Mouse (Mus musculus): ENCODE measurements around the gene Ccdc84.
"Not testable (repeated sequence)": the region's sequence is repeated elsewhere in the genome, so short reads cannot be mapped to it uniquely, and the experiment has no call there.

Ccdc84 gene

GRCm38 (mm10) chr9:44408693-44409092, 9.7 kb downstream of the Ccdc84 start:
- DNase-seq (ENCODE audit: low read depth) = not testable (repeated sequence)

GRCm38 (mm10) chr9:44407752-44408097, 10.6 kb downstream of the Ccdc84 start:
- DNase-seq (ENCODE audit: low read depth) = no peak

GRCm38 (mm10) chr9:44406906-44407751, 11.2 kb downstream of the Ccdc84 start, which contains the start of the genes Rps25 and Trappc4:
TSS of gene Rps25 (plus strand) at chr9:44407139.
TSS of gene Trappc4 (minus strand) at chr9:44407600.
- peak; percentile 97 for DNase-seq (ENCODE audit: low read depth)

- DNase-seq (ENCODE audit: low read depth) = no peak
Observed at GRCm38 (mm10) chr9:44405011-44405410, 13.4 kb downstream of the Ccdc84 start.

GRCm38 (mm10) chr9:44401081-44401480, 17.3 kb downstream of the Ccdc84 start:
- DNase-seq (ENCODE audit: low read depth) = no peak

- DNase-seq (ENCODE audit: low read depth) = no peak
Observed at GRCm38 (mm10) chr9:44399795-44400114, 18.6 kb downstream of the Ccdc84 start.

GRCm38 (mm10) chr9:44399114-44399794, 19.1 kb downstream of the Ccdc84 start:
- DNase-seq (ENCODE audit: low read depth) = no peak

- no peak for DNase-seq (ENCODE audit: low read depth)
Observed at GRCm38 (mm10) chr9:44398551-44398950, 19.8 kb downstream of the Ccdc84 start.

- DNase-seq (ENCODE audit: low read depth) = no peak
Observed at GRCm38 (mm10) chr9:44398087-44398486, 20.3 kb downstream of the Ccdc84 start.

- peak; percentile 100 for DNase-seq (ENCODE audit: low read depth)
Observed at GRCm38 (mm10) chr9:44396684-44397411, 21.5 kb downstream of the Ccdc84 start, which contains the start of gene Slc37a4. TSS of gene Slc37a4 (plus strand) at chr9:44396852.

GRCm38 (mm10) chr9:44391466-44391865, 26.9 kb downstream of the Ccdc84 start:
- DNase-seq (ENCODE audit: low read depth) = peak; percentile 68

- DNase-seq (ENCODE audit: low read depth) = peak; percentile 60
Observed at GRCm38 (mm10) chr9:44389273-44389672, 29.1 kb downstream of the Ccdc84 start.

GRCm38 (mm10) chr9:44387221-44387620, 31.1 kb downstream of the Ccdc84 start:
- DNase-seq (ENCODE audit: low read depth) = no peak

GRCm38 (mm10) chr9:44384596-44384995, 33.8 kb downstream of the Ccdc84 start:
- no peak for DNase-seq (ENCODE audit: low read depth)

GRCm38 (mm10) chr9:44379862-44380261, 38.5 kb downstream of the Ccdc84 start:
- DNase-seq (ENCODE audit: low read depth) = no peak

- DNase-seq (ENCODE audit: low read depth) = peak; percentile 98
Observed at GRCm38 (mm10) chr9:44379054-44379834, 39.1 kb downstream of the Ccdc84 start, which contains the start of gene Hyou1. TSS of gene Hyou1 (plus strand) at chr9:44379490.

- peak; percentile 40 for DNase-seq (ENCODE audit: low read depth)
Observed at GRCm38 (mm10) chr9:44378153-44378730, 40.1 kb downstream of the Ccdc84 start.

- DNase-seq (ENCODE audit: low read depth) = not testable (repeated sequence)
Observed at GRCm38 (mm10) chr9:44377335-44377734, 41.0 kb downstream of the Ccdc84 start.

GRCm38 (mm10) chr9:44376141-44376540, 42.2 kb downstream of the Ccdc84 start:
- no peak for DNase-seq (ENCODE audit: low read depth)

GRCm38 (mm10) chr9:44373386-44373785, 45.0 kb downstream of the Ccdc84 start:
- DNase-seq (ENCODE audit: low read depth) = no peak

- peak; percentile 58 for DNase-seq (ENCODE audit: low read depth)
Observed at GRCm38 (mm10) chr9:44364480-44364879, 53.9 kb downstream of the Ccdc84 start.

Data from 416B (cell line).